Mouse (Mus musculus): ENCODE measurements at regions not wholly inside any gene's neighbourhood (a gene's known extent, or its start where the extent isn't known, plus 50 kb on each side); places are given as distances from the start of the nearest gene placed in this dataset.

GRCm38 (mm10) chr19:55011341-55011740 is 115.7 kb downstream of the Gpam start:
- DNase-seq = no peak

- DNase-seq = no peak
These were observed 118.4 kb downstream of the Gpam start for GRCm38 (mm10) chr19:55008463-55009146.

GRCm38 (mm10) chr19:54989982-54990381 is 137.1 kb downstream of the Gpam start:
- DNase-seq = no peak

GRCm38 (mm10) chr19:54984541-54984940 is 142.5 kb downstream of the Gpam start:
- DNase-seq = no peak

GRCm38 (mm10) chr19:54982801-54983200 is 144.2 kb downstream of the Gpam start:
- no peak for DNase-seq

- no peak for DNase-seq
These were observed 155.4 kb downstream of the Gpam start for GRCm38 (mm10) chr19:54971440-54972211.

- no peak for DNase-seq
These were observed 168.7 kb downstream of the Gpam start for GRCm38 (mm10) chr19:54958328-54958727.

GRCm38 (mm10) chr19:54955096-54955495 is 171.9 kb downstream of the Gpam start:
- DNase-seq = no peak

- no peak for DNase-seq
These were observed 174.5 kb downstream of the Gpam start for GRCm38 (mm10) chr19:54952546-54952945.

GRCm38 (mm10) chr19:54948359-54949127 is 178.5 kb downstream of the Gpam start:
- no peak for DNase-seq

- no peak for DNase-seq
These were observed 179.5 kb downstream of the Gpam start for GRCm38 (mm10) chr19:54947583-54947982.

- DNase-seq = no peak
These were observed 194.5 kb downstream of the Gpam start for GRCm38 (mm10) chr19:54932579-54932978.

- DNase-seq = no peak
These were observed 201.2 kb downstream of the Gpam start for GRCm38 (mm10) chr19:54925888-54926287.

GRCm38 (mm10) chr19:54919597-54919996 is 207.4 kb downstream of the Gpam start:
- DNase-seq = no peak

GRCm38 (mm10) chr19:54893622-54894021 is 233.4 kb downstream of the Gpam start:
- no peak for DNase-seq

- no peak for DNase-seq
These were observed 260.0 kb downstream of the Gpam start for GRCm38 (mm10) chr19:54867078-54867477.

- no peak for DNase-seq
These were observed 271.8 kb downstream of the Gpam start for GRCm38 (mm10) chr19:54855190-54855589.

GRCm38 (mm10) chr19:54838231-54838630 is 288.8 kb downstream of the Gpam start:
- no peak for DNase-seq

- DNase-seq = no peak
These were observed 290.6 kb downstream of the Gpam start for GRCm38 (mm10) chr19:54836451-54836850.

GRCm38 (mm10) chr19:54822161-54822560 is 304.9 kb downstream of the Gpam start:
- DNase-seq = peak; percentile 9

GRCm38 (mm10) chr19:54820587-54820986 is 306.5 kb downstream of the Gpam start:
- no peak for DNase-seq

- no peak for DNase-seq
These were observed 325.8 kb downstream of the Gpam start for GRCm38 (mm10) chr19:54801123-54801742.

- DNase-seq = no peak
These were observed 339.9 kb downstream of the Gpam start for GRCm38 (mm10) chr19:54787171-54787570.

Data from lung, postnatal 36 days (tissue).